Mouse (Mus musculus): ENCODE results near the gene Zwilch. TPM values are rescaled to one million over a fixed set of nuclear protein-coding genes. Genes with fewer than 3 reads are reported as not detected.

The Zwilch gene
- polyA plus RNA-seq, 1 experiment from 2014 or later, result 27.0 TPM

Other genes starting within 250 kb of the Zwilch start
- 5.5 and 7.1 TPM in 2 replicates for gene Smad6, start 151.0 kb downstream of the Zwilch start, polyA plus RNA-seq (2014; fragmentation: Nextera tagmentation; extraction: Ambion mirVana)
- gene Lctl, start 56.0 kb downstream of the Zwilch start, polyA plus RNA-seq (2014; fragmentation: Nextera tagmentation; extraction: Ambion mirVana), result not detected in 2 replicates
- gene Rpl4, start 271 bp upstream of the Zwilch start, polyA plus RNA-seq (2014; fragmentation: Nextera tagmentation; extraction: Ambion mirVana), result 1,100 and 1,121 TPM in 2 replicates
- gene Snapc5, start 6.2 kb upstream of the Zwilch start, polyA plus RNA-seq (2014; fragmentation: Nextera tagmentation; extraction: Ambion mirVana), result 33.4 and 37.4 TPM in 2 replicates
- gene Uchl4, start 62.1 kb upstream of the Zwilch start, polyA plus RNA-seq (2014; fragmentation: Nextera tagmentation; extraction: Ambion mirVana), result 4.0 and 5.2 TPM in 2 replicates
- gene Map2k1, start 80.5 kb upstream of the Zwilch start, polyA plus RNA-seq (2014; fragmentation: Nextera tagmentation; extraction: Ambion mirVana), result 71.8 and 79.1 TPM in 2 replicates
- gene Tipin, start 108.5 kb upstream of the Zwilch start, polyA plus RNA-seq (2014; fragmentation: Nextera tagmentation; extraction: Ambion mirVana), result 226 and 233 TPM in 2 replicates
- gene Dis3l, start 168.2 kb upstream of the Zwilch start, polyA plus RNA-seq (2014; fragmentation: Nextera tagmentation; extraction: Ambion mirVana), result 21.7 and 25.7 TPM in 2 replicates
- gene Megf11, start 212.5 kb upstream of the Zwilch start, polyA plus RNA-seq (2014; fragmentation: Nextera tagmentation; extraction: Ambion mirVana), result 4.3 and 5.0 TPM in 2 replicates

Measured in hindbrain, embryonic 11.5 days (tissue).